Mouse (Mus musculus) lung, postnatal 36 days (tissue): ENCODE results near the gene Anks1b.
A peak's percentile ranks its signal among the peaks of the same experiment; 100 is the strongest.

Experiments used
- DNase-seq: peaks from one replicate; pipeline ENCODE4 v3.0.0; 2022; ENCODE audit warnings: mixed read lengths

The Anks1b gene

GRCm38 (mm10) chr10:89873146-89873950 is at the start of gene Anks1b:
Anks1b (plus strand) TSS chr10:89873509.
- DNase-seq: no peak

GRCm38 (mm10) chr10:89823906-89824305 is 49.4 kb upstream of the Anks1b start:
- DNase-seq: peak; percentile 17

GRCm38 (mm10) chr10:89826896-89827295 is 46.4 kb upstream of the Anks1b start:
- no peak for DNase-seq

GRCm38 (mm10) chr10:89832334-89832733 is 41.0 kb upstream of the Anks1b start:
- no peak for DNase-seq

GRCm38 (mm10) chr10:89833166-89833565 is 40.1 kb upstream of the Anks1b start:
- peak; percentile 6 for DNase-seq

GRCm38 (mm10) chr10:89837476-89837875 is 35.8 kb upstream of the Anks1b start:
- DNase-seq: no peak

- no peak for DNase-seq
Observed at GRCm38 (mm10) chr10:89838834-89839233, 34.5 kb upstream of the Anks1b start.

- no peak for DNase-seq
Observed at GRCm38 (mm10) chr10:89850951-89851350, 22.4 kb upstream of the Anks1b start.

- DNase-seq: no peak
Observed at GRCm38 (mm10) chr10:89855251-89855875, 17.9 kb upstream of the Anks1b start.

GRCm38 (mm10) chr10:89856286-89856685 is 17.0 kb upstream of the Anks1b start:
- no peak for DNase-seq

GRCm38 (mm10) chr10:89868211-89868610 is 5.1 kb upstream of the Anks1b start:
- no peak for DNase-seq

GRCm38 (mm10) chr10:89868836-89869235 is 4.5 kb upstream of the Anks1b start:
- no peak for DNase-seq

- DNase-seq: no peak
Observed at GRCm38 (mm10) chr10:89872501-89873145, 686 bp upstream of the Anks1b start.

- peak; percentile 4 for DNase-seq
Observed at GRCm38 (mm10) chr10:89874036-89874435, 727 bp downstream of the Anks1b start.

GRCm38 (mm10) chr10:89883561-89883960 is 10.3 kb downstream of the Anks1b start:
- no peak for DNase-seq

- DNase-seq: no peak
Observed at GRCm38 (mm10) chr10:89902720-89903337, 29.5 kb downstream of the Anks1b start.

- no peak for DNase-seq
Observed at GRCm38 (mm10) chr10:89911889-89912288, 38.6 kb downstream of the Anks1b start.

GRCm38 (mm10) chr10:89913174-89913573 is 39.9 kb downstream of the Anks1b start:
- DNase-seq: no peak

GRCm38 (mm10) chr10:89917141-89917540 is 43.8 kb downstream of the Anks1b start:
- DNase-seq: no peak

- no peak for DNase-seq
Observed at GRCm38 (mm10) chr10:89921965-89922364, 48.7 kb downstream of the Anks1b start.

GRCm38 (mm10) chr10:89942180-89942579 is 68.9 kb downstream of the Anks1b start:
- DNase-seq: no peak

- DNase-seq: no peak
Observed at GRCm38 (mm10) chr10:89946636-89947349, 73.5 kb downstream of the Anks1b start.

- DNase-seq: no peak
Observed at GRCm38 (mm10) chr10:89974361-89974760, 101.1 kb downstream of the Anks1b start.
